Mouse (Mus musculus) lung, postnatal 0 days (tissue): ENCODE measurements around the gene Traf4. TPM values are rescaled to one million over a fixed set of nuclear protein-coding genes. Genes with fewer than 3 reads are reported as not detected.
A peak's percentile ranks its signal among the peaks of the same experiment; 100 is the strongest.

ENCODE experiments used
- ATAC-seq: fragments of 200-750 bp; cut with Nextera tagmentation; 2 replicates; pipeline ENCODE4 v1.8.0; 2017; ENCODE audit warnings: moderate library complexity
- DNase-seq: peaks from one replicate; pipeline ENCODE4 v3.0.0-alpha.2; 2016; ENCODE audit warnings: low spot score
- H3K27ac ChIP-seq: fragments of 300-500 bp; sonication (generic); 2 replicates; pipeline ENCODE4 v1.5.1; 2014; ENCODE audit warnings: antibody characterized with exemption, mild to moderate bottlenecking, low read length, mixed read lengths
- H3K27me3 ChIP-seq: fragments of 300-500 bp; sonication (generic); replicated peaks from 2 replicates; pipeline ENCODE4 v1.6.1; 2014; ENCODE audit warnings: low read length, mixed read lengths; ENCODE audit not compliant: insufficient read depth
- H3K36me3 ChIP-seq: fragments of 300-500 bp; sonication (generic); 2 replicates; pipeline ENCODE4 v1.6.1; 2014; ENCODE audit warnings: low read length, mixed read lengths; ENCODE audit not compliant: insufficient read depth
- H3K4me1 ChIP-seq: fragments of 300-500 bp; sonication (generic); 2 replicates; pipeline ENCODE4 v1.6.1; 2014; ENCODE audit warnings: antibody characterized with exemption, low read depth, low read length, mixed read lengths; ENCODE audit not compliant: insufficient read depth
- H3K4me2 ChIP-seq: fragments of 300-500 bp; sonication (generic); replicated peaks from 2 replicates; pipeline ENCODE4 v1.6.1; 2014; ENCODE audit warnings: low read depth, mild to moderate bottlenecking, low read length, moderate library complexity, mixed read lengths
- H3K4me3 ChIP-seq: fragments of 300-500 bp; sonication (generic); 2 replicates; pipeline ENCODE4 v1.5.1; 2014; ENCODE audit warnings: low read depth, low read length
- H3K9ac ChIP-seq: fragments of 300-500 bp; sonication (generic); replicated peaks from 2 replicates; pipeline ENCODE4 v1.6.1; 2014; ENCODE audit warnings: low read depth, mild to moderate bottlenecking
- H3K9me3 ChIP-seq: fragments of 300-500 bp; sonication (generic); 2 replicates; pipeline ENCODE4 v1.6.1; 2016; ENCODE audit warnings: low read length, mixed read lengths
- CTCF ChIP-seq: IDR thresholded peaks from 2 replicates; pipeline ENCODE4 v1.5.1; 2016; ENCODE audit warnings: antibody characterized with exemption, mild to moderate bottlenecking
- EP300 ChIP-seq: IDR thresholded peaks from 2 replicates; pipeline ENCODE4 v1.6.1; 2016; ENCODE audit warnings: antibody characterized with exemption, mild to moderate bottlenecking, control low read depth
- WGBS: fragments of 180-500 bp; shearing (Covaris S2); extraction: QIAGEN DNeasy Blood & Tissue Kit; methylation state at CpG from one replicate; pipeline ENCODE4 v1.1.7; 2014; 5-methylcytosine and 5-hydroxymethylcytosine counted together
- polyA plus RNA-seq: library from polyadenylated mRNA; unstranded; fragments of >200 nt; fragmentation: Nextera tagmentation; extraction: Ambion mirVana; gene quantifications from 2 replicates; pipeline ENCODE4 v1.2.1, GENCODE M21; 2015

The Traf4 gene
- polyA plus RNA-seq, 1 experiment from 2014 or later = 33.0 TPM

DNA sequence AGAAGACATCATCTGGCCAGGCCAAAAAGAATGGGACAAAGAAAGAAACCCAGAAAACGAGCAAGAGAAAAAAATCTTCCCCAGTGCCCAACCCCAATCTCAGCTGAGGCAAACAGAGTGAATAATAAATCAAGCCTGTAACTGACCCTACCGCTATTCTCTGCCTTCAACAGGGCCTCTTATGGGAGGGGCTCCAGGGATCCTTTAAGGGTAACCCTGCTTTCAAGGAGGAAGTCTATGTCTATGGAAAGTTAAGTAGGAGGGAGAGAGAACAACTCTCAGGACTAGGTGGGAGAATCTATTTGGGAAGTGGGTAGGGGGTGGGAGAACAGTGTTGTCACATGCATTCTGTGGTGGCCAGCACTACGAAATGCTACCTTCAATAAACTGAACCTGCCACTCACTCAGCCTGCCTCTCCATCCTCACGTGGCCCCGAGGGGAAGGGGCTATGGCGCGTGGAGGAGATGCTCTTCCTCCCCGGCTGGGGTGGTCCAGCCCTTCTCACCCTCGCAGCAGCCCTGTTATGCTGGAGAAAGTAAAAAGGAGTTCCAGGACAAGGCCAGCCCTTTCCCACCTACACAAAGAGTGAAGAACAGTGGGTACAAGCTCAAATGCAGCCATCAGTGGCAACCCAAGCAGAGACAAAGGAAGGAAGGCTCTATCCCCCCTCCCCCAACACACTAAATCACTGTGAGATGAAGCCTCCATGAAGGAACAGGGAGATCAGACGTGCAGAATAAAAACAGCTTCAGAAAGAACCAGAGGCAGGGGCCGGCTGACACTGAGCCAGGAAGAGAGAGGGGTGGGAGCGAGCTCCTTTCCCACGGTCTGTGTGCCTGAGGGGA lies 40.2 kb upstream of the Traf4 start:
- Histone ChIP-seq H3K9ac (no peak overlapping the region), H3K27me3 (no peaks in the 10 kb centered on the region), H3K27ac (no peak overlapping the region), H3K4me3 (no peak overlapping the region), H3K9me3 (no peaks in the 10 kb centered on the region), H3K36me3 (peaks cover 38% of the 10 kb centered on the region), H3K4me1 (no peaks in the 10 kb centered on the region), H3K4me2 (no peak overlapping the region)
- no peak for TF ChIP-seq EP300
- no peak for TF ChIP-seq CTCF
- DNase-seq = no peak
- 75% methylated on average over 13 of the region's 13 CpGs for WGBS
- ATAC-seq = no peak

DNA sequence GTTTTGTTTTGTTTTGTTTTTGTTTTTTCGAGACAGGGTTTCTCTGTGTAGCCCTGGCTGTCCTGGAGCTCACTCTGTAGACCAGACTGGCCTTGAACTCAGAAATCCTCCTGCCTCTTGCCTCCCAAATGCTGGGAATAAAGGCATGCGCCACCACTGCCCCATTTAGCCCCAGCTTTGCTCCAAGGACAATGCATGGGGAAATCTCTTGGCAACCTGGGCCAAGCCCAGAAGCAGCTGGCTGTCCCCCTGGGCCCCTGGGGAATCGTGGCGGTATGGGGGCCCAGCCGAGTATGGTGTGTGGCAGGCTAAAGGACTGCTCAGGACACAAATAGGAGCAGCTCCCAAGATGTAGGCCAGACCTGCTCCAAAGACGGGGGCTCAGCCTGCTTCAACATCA lies 38.9 kb upstream of the Traf4 start:
- H3K4me1 ChIP-seq = no peaks in the 10 kb centered on the region
- H3K9ac ChIP-seq = no peak overlapping the region
- no peak for DNase-seq
- no peaks in the 10 kb centered on the region for H3K27me3 ChIP-seq
- H3K9me3 ChIP-seq = no peaks in the 10 kb centered on the region
- no peak overlapping the region for H3K4me3 ChIP-seq
- H3K36me3 ChIP-seq = peaks cover 33% of the 10 kb centered on the region
- H3K4me2 ChIP-seq = no peak overlapping the region
- ATAC-seq = no peak
- no peak overlapping the region for H3K27ac ChIP-seq
- WGBS = 83% methylated on average over 6 of the region's 6 CpGs
- TF ChIP-seq EP300 (no peak), CTCF (no peak)

DNA sequence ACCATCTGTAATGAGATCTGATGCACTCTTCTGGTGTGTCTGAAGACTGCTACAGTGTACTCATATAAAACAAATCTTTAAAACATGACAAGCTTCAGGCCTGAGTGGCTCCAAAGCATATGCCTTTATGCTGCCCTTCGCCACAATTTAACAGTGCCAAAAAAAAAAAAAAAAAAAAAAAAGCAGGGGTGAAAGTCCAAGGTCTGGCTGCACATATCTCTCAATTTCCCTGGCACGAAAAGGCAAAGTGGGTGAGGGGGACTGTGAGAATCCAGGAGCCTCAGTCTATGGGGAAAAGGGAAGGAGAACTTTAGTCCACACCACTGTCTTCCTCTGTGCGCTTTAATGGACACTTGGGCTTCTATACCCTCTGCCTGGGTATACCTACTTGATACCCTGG lies 37.0 kb upstream of the Traf4 start:
- Histone ChIP-seq H3K9me3 (no peaks in the 10 kb centered on the region), H3K4me2 (no peak overlapping the region), H3K27me3 (no peaks in the 10 kb centered on the region), H3K27ac (no peak overlapping the region), H3K36me3 (peaks cover 16% of the 10 kb centered on the region; the same call in 1 of the 2 replicates), H3K9ac (no peak overlapping the region), H3K4me1 (no peaks in the 10 kb centered on the region), H3K4me3 (no peak overlapping the region)
- ATAC-seq (no peak), DNase-seq (no peak)
- TF ChIP-seq EP300 = no peak
- TF ChIP-seq CTCF = no peak
- 88% methylated on average over 3 of the region's 3 CpGs for WGBS

DNA sequence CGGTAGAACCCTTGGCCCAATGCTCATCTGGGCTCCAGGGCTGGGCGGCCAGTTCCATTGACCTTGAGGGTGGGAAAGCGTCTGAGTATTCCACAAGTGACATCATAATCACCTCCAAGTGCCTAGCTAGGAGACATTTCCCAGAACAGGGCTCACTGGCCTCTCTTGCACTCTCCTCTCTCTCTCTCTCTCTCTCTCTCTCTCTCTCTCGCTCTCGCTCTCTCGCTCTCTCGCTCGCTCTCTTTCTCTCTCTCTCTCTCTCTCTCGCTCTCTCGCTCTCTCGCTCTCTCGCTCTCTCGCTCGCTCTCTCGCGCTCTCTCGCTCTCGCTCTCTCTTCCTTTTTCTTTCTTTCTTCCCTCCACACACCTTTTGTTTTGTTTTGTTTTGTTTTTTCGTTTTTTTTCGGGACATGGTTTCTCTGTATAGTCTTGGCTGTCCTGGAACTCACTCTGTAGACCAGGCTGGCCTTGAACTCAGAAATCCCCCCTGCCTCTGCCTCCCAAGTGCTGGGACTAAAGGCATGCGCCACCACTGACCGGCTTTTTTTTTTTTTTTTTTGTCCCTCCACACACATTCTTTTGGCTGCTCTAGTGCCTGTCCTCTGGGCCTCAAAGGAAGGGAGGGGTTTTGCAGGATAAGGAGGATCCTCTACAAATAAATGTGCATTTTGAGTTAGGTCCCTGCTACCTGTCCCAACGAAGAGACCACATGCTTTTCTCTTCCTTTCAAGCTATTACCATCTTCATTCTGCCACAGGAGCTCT lies 29.9 kb upstream of the Traf4 start:
- H3K9me3 ChIP-seq = no peaks in the 10 kb centered on the region
- H3K4me1 ChIP-seq = peaks cover under 1% of the 10 kb centered on the region; the same call in 1 of the 2 replicates
- no peak overlapping the region; the same call in 1 of the 2 replicates for H3K9ac ChIP-seq
- ATAC-seq (no peak), DNase-seq (no peak)
- TF ChIP-seq CTCF (no peak), EP300 (no peak)
- 50% methylated on average over 23 of the region's 23 CpGs for WGBS
- H3K27me3 ChIP-seq = no peaks in the 10 kb centered on the region
- no peaks in the 10 kb centered on the region for H3K36me3 ChIP-seq
- peak overlapping the region; percentile 47; the same call in 1 of the 2 replicates for H3K27ac ChIP-seq
- peak overlapping the region; percentile 59 for H3K4me3 ChIP-seq
- peak overlapping the region; percentile 64 for H3K4me2 ChIP-seq

DNA sequence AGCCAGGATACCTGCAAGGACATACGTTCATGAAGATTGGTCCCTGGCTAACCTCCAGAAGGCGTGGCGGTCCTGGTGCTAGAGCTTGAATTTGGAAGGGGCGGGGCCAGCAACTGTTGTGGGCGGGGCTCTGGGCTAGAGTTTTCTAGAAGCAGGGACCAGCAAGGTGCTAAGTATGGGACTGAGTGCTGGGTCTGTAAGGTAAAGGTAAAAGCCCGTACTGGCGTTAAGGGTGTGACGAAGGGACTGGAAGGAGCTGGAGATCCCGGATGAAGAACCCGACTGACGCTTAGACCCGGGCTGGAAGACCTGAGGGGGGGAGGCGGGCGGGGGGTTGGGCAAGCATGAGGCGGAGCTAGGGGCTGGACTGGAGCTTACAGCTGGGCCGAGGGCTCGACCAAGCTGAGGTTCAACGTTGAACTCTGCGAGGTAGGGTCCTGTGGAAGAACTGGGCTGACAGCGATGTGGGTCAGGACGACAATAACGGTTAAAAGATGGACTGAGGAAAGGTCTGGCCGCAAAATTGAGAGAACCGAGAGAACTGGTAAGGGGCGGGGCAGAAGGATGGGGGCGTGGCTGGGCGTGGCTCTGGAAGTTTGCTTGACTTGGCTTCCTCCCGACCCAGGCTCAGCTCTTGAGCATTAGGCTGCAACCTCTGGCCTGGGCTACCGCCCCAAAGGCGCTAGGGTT lies 29.2 kb upstream of the Traf4 start:
- TF ChIP-seq EP300 (no peak), CTCF (no peak)
- ATAC-seq = peak; percentile 87
- Histone ChIP-seq H3K9ac (no peak overlapping the region; the same call in 1 of the 2 replicates), H3K9me3 (no peaks in the 10 kb centered on the region), H3K27ac (peak overlapping the region; percentile 47), H3K4me1 (peaks cover 8% of the 10 kb centered on the region; the same call in 1 of the 2 replicates), H3K36me3 (no peaks in the 10 kb centered on the region), H3K4me3 (peak overlapping the region; percentile 59), H3K4me2 (peak overlapping the region; percentile 64), H3K27me3 (no peaks in the 10 kb centered on the region)
- DNase-seq = peak; percentile 89
- WGBS = 1% methylated on average over 30 of the region's 30 CpGs

DNA sequence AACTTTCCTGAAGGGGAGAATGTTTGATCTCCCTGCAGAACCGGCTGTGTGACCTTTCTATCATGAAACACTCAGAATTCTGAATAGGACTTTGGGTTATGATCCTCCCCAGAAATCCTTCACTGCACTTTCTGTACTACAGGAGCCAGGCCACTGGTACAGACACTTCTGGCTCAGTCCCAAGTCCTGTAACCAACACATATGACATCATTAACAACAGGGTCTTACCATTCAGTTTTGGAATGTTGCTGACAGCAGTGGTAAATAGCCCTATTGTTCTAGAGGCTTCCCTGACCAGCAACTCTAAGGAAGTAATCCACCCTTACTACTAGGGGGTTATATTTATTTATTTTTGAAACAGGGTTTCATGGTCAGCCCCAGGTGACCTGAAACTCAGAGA lies 27.7 kb upstream of the Traf4 start, which contains the start of gene Proca1:
Gene Proca1, plus strand, starts transcription at position 280 of the 400 bp plus-strand sequence.
- H3K4me1 ChIP-seq = peaks cover 9% of the 10 kb centered on the region; the same call in 1 of the 2 replicates
- H3K4me3 ChIP-seq = no peak within 1 kb of the TSS
- H3K27me3 ChIP-seq = no peaks in the 10 kb centered on the region
- DNase-seq (peak; percentile 51), ATAC-seq (no peak)
- no peak within 1 kb of the TSS for H3K27ac ChIP-seq
- no peaks in the 10 kb centered on the region for H3K9me3 ChIP-seq
- WGBS = 38% methylated on average over 1 of the region's 1 CpGs
- H3K36me3 ChIP-seq = no peaks in the 10 kb centered on the region
- no peak for TF ChIP-seq EP300
- TF ChIP-seq CTCF = no peak
- no peak within 1 kb of the TSS for H3K9ac ChIP-seq
- peak within 1 kb of the TSS; percentile 64 for H3K4me2 ChIP-seq
